Comparison of ENCODE assay signal across 9 mouse cellular contexts in genomic region chr1:170884390-170884789, GRCm38 (mm10). TPM values are rescaled to one million over a fixed set of nuclear protein-coding genes. Genes with fewer than 3 reads are reported as not detected.
DNase-seq lines count a peak whose midpoint lies in the region; ATAC-seq and TF ChIP-seq lines count a peak whose summit lies in the region.
"Had no signal": no experiment of that assay in that cellular context is flagged by ENCODE, and none has a peak within 500 bp of the region (broad histone marks: within the 10 kb centered on the region; RNA-seq: fewer than 3 reads in every experiment).

No protein-coding gene starts in this region.

- no peak overlapping the region for H3K27ac ChIP-seq in heart, embryonic 13.5 days (replicated peaks)
- H3K27ac ChIP-seq in hindbrain, embryonic 10.5 days, result peak overlapping the region; percentile 92
- peak overlapping the region; percentile 92; the same call in 1 of the 2 replicates for H3K27ac ChIP-seq in midbrain, embryonic 10.5 days (replicated peaks)

- WGBS in heart, embryonic 13.5 days, result 21% methylated on average over 8 of the region's 8 CpGs
- 36% methylated on average over 8 of the region's 8 CpGs for WGBS in hindbrain, embryonic 10.5 days
- WGBS in midbrain, embryonic 10.5 days, result 33% methylated on average over 8 of the region's 8 CpGs

- no peak for TF ChIP-seq CTCF in G1E (IDR thresholded peaks at IDR 0.05; ENCODE audit: low read depth, low read length)

- H3K4me2 ChIP-seq in heart, embryonic 13.5 days, result peak overlapping the region; percentile 85

- no peaks in the 10 kb centered on the region for H3K27me3 ChIP-seq in heart, embryonic 13.5 days (replicated peaks)
- peaks cover 2% of the 10 kb centered on the region; the same call in 1 of the 2 replicates for H3K27me3 ChIP-seq in G1E (ENCODE audit: insufficient read depth, low read length)
- no peaks in the 10 kb centered on the region for H3K27me3 ChIP-seq in hindbrain, embryonic 10.5 days (ENCODE audit: insufficient read depth, poor library complexity, severe bottlenecking)
- H3K27me3 ChIP-seq in midbrain, embryonic 10.5 days (ENCODE audit: low read depth, poor library complexity, severe bottlenecking), result no peaks in the 10 kb centered on the region
- H3K27me3 ChIP-seq: Patski had no signal

- DNase-seq in heart, postnatal 14 days, result no peak
- DNase-seq in G1E (ENCODE audit: low spot score), result no peak
- DNase-seq in hindbrain, embryonic 10.5 days (ENCODE audit: low spot score), result no peak
- no peak for DNase-seq in midbrain, embryonic 10.5 days (ENCODE audit: low spot score)
- no peak for DNase-seq in adrenal gland, postnatal 4 days (ENCODE audit: low spot score in 2 of 2)
- no peak for DNase-seq in cerebellum, adult 8-10 months
- no peak for DNase-seq in left cerebral cortex, adult 11 months (ENCODE audit: low spot score)

- peak overlapping the region; percentile 71 for H3K4me3 ChIP-seq in heart, embryonic 13.5 days
- peak overlapping the region; percentile 97 for H3K4me3 ChIP-seq in G1E (ENCODE audit: low read depth, low read length)
- peak overlapping the region; percentile 90 for H3K4me3 ChIP-seq in hindbrain, embryonic 10.5 days
- peak overlapping the region; percentile 97 for H3K4me3 ChIP-seq in midbrain, embryonic 10.5 days

- ATAC-seq in heart, embryonic 13.5 days (ENCODE audit: extremely low read depth, insufficient number of reproducible peaks, low FRiP score, low TSS enrichment), result no peak
- no peak for ATAC-seq in G1E (ENCODE audit: extremely low read depth, insufficient number of reproducible peaks, low FRiP score, poor library complexity, severe bottlenecking)

- intact Hi-C loops in heart, postnatal 14 days (cut with DNase I), result no loop called here

- peaks cover 26% of the 10 kb centered on the region for H3K36me3 ChIP-seq in heart, embryonic 13.5 days
- H3K36me3 ChIP-seq in G1E (replicated peaks), result peaks cover 32% of the 10 kb centered on the region
- peaks cover 29% of the 10 kb centered on the region for H3K36me3 ChIP-seq in hindbrain, embryonic 10.5 days
- H3K36me3 ChIP-seq in midbrain, embryonic 10.5 days, result peaks cover 28% of the 10 kb centered on the region

- peak overlapping the region; percentile 89 for H3K9ac ChIP-seq in heart, embryonic 13.5 days

- peaks cover 22% of the 10 kb centered on the region for H3K4me1 ChIP-seq in heart, embryonic 13.5 days
- H3K4me1 ChIP-seq in G1E (ENCODE audit: insufficient read depth, low read depth, low read length), result peaks cover 13% of the 10 kb centered on the region
- peaks cover 24% of the 10 kb centered on the region for H3K4me1 ChIP-seq in hindbrain, embryonic 10.5 days (replicated peaks)
- peaks cover 18% of the 10 kb centered on the region for H3K4me1 ChIP-seq in midbrain, embryonic 10.5 days

- no peaks in the 10 kb centered on the region for H3K9me3 ChIP-seq in heart, embryonic 13.5 days
- no peaks in the 10 kb centered on the region for H3K9me3 ChIP-seq in G1E (replicated peaks)
- H3K9me3 ChIP-seq in hindbrain, embryonic 10.5 days, result no peaks in the 10 kb centered on the region
- H3K9me3 ChIP-seq in midbrain, embryonic 10.5 days (replicated peaks), result no peaks in the 10 kb centered on the region

RNA-seq across cellular contexts. Expression of gene Gm26620, which starts 0.5 kb away (rescaled TPM):
- polyA plus RNA-seq in heart, embryonic 13.5 days (2015; fragmentation: Nextera tagmentation; extraction: Ambion mirVana), result 0.48 and 0.76 TPM in 2 replicates
- under 1 TPM; 0.48 to 0.56 TPM for total RNA-seq in heart, postnatal 14 days (2021)
- total RNA-seq in G1E (2014; fragmentation: Nextera tagmentation) (1.1 and 1.3 TPM in 2 replicates), G1E (2017) (0.41 and 0.76 TPM in 2 replicates)
- 0.90 and 0.91 TPM in 2 replicates for polyA plus RNA-seq in G1E (2012)
- 0.41 TPM in 1 of 2 replicates, not detected in the other for polyA plus RNA-seq in hindbrain, embryonic 10.5 days (2016; fragmentation: Nextera tagmentation; extraction: Ambion mirVana)
- polyA plus RNA-seq in midbrain, embryonic 10.5 days (2016; fragmentation: Nextera tagmentation; extraction: Ambion mirVana), result 0.38 TPM in 1 of 2 replicates, not detected in the other
- 1 to 10 TPM; 1.1 to 1.7 TPM for total RNA-seq in adrenal gland, postnatal 4 days (2021)

RNA-seq across cellular contexts. Expression of gene Dusp12, which starts 0.9 kb away (rescaled TPM):
- 24.9 and 30.1 TPM in 2 replicates for polyA plus RNA-seq in heart, embryonic 13.5 days (2015; fragmentation: Nextera tagmentation; extraction: Ambion mirVana)
- total RNA-seq in heart, postnatal 14 days (2021), result 1 to 10 TPM; 7.4 TPM
- total RNA-seq in G1E (2014; fragmentation: Nextera tagmentation) (13.2 and 13.9 TPM in 2 replicates), G1E (2017) (10.0 TPM in 2 replicates)
- 14.0 and 14.4 TPM in 2 replicates for polyA plus RNA-seq in G1E (2012)
- 28.4 and 34.0 TPM in 2 replicates for polyA plus RNA-seq in hindbrain, embryonic 10.5 days (2016; fragmentation: Nextera tagmentation; extraction: Ambion mirVana)
- 30.0 and 30.5 TPM in 2 replicates for polyA plus RNA-seq in midbrain, embryonic 10.5 days (2016; fragmentation: Nextera tagmentation; extraction: Ambion mirVana)
- total RNA-seq in adrenal gland, postnatal 4 days (2021), result 10 to 100 TPM; 24.1 to 26.4 TPM

RNA-seq across cellular contexts. Expression of gene Atf6, which starts 16.8 kb away (rescaled TPM):
- 10.1 TPM in 2 replicates for polyA plus RNA-seq in heart, embryonic 13.5 days (2015; fragmentation: Nextera tagmentation; extraction: Ambion mirVana)
- total RNA-seq in heart, postnatal 14 days (2021), result 10 to 100 TPM; 52.5 to 56.3 TPM
- total RNA-seq in G1E (2014; fragmentation: Nextera tagmentation) (44.0 and 44.6 TPM in 2 replicates), G1E (2017) (22.5 and 22.7 TPM in 2 replicates)
- polyA plus RNA-seq in G1E (2012), result 1.7 and 2.1 TPM in 2 replicates
- 7.7 and 8.0 TPM in 2 replicates for polyA plus RNA-seq in hindbrain, embryonic 10.5 days (2016; fragmentation: Nextera tagmentation; extraction: Ambion mirVana)
- polyA plus RNA-seq in midbrain, embryonic 10.5 days (2016; fragmentation: Nextera tagmentation; extraction: Ambion mirVana), result 7.5 and 9.2 TPM in 2 replicates
- 10 to 100 TPM; 28.1 to 30.4 TPM for total RNA-seq in adrenal gland, postnatal 4 days (2021)

RNA-seq across cellular contexts. Expression of gene Fcrlb, which starts 28.4 kb away (rescaled TPM):
- polyA plus RNA-seq in heart, embryonic 13.5 days (2015; fragmentation: Nextera tagmentation; extraction: Ambion mirVana), result 0.11 TPM in 1 of 2 replicates, not detected in the other
- not detected for total RNA-seq in heart, postnatal 14 days (2021)
- total RNA-seq in G1E (2014; fragmentation: Nextera tagmentation) (not detected in 2 replicates), G1E (2017) (not detected in 2 replicates)
- polyA plus RNA-seq in G1E (2012), result not detected in 2 replicates
- polyA plus RNA-seq in hindbrain, embryonic 10.5 days (2016; fragmentation: Nextera tagmentation; extraction: Ambion mirVana), result not detected in 2 replicates
- polyA plus RNA-seq in midbrain, embryonic 10.5 days (2016; fragmentation: Nextera tagmentation; extraction: Ambion mirVana), result 0.14 TPM in 1 of 2 replicates, not detected in the other
- not detected for total RNA-seq in adrenal gland, postnatal 4 days (2021)

RNA-seq across cellular contexts. Expression of gene Fcrla, which starts 43.0 kb away (rescaled TPM):
- polyA plus RNA-seq in heart, embryonic 13.5 days (2015; fragmentation: Nextera tagmentation; extraction: Ambion mirVana), result 0.14 and 0.20 TPM in 2 replicates
- total RNA-seq in heart, postnatal 14 days (2021), result under 1 TPM; 0.84 to 1.00 TPM
- total RNA-seq in G1E (2014; fragmentation: Nextera tagmentation) (0.83 TPM in 1 of 2 replicates, not detected in the other), G1E (2017) (0.38 TPM in 1 of 2 replicates, not detected in the other)
- polyA plus RNA-seq in G1E (2012), result 0.08 TPM in 1 of 2 replicates, not detected in the other
- polyA plus RNA-seq in hindbrain, embryonic 10.5 days (2016; fragmentation: Nextera tagmentation; extraction: Ambion mirVana), result not detected in 2 replicates
- not detected in 2 replicates for polyA plus RNA-seq in midbrain, embryonic 10.5 days (2016; fragmentation: Nextera tagmentation; extraction: Ambion mirVana)
- 1 to 10 TPM in 1 of 2 experiments, under 1 TPM in 1; 0.64 to 1.0 TPM for total RNA-seq in adrenal gland, postnatal 4 days (2021)
- polyA plus RNA-seq: Patski had no signal
